Mouse (Mus musculus) lung, postnatal 0 days (tissue): Measurements from ENCODE around the gene Cebpg. TPM values are rescaled to one million over a fixed set of nuclear protein-coding genes. Genes with fewer than 3 reads are reported as not detected.

Experiments
- ATAC-seq: fragments of 200-750 bp; cut with Nextera tagmentation; 2 replicates; pipeline ENCODE4 v1.8.0; 2017; ENCODE audit warnings: moderate library complexity
- DNase-seq: peaks from one replicate; pipeline ENCODE4 v3.0.0-alpha.2; 2016; ENCODE audit warnings: low spot score
- H3K27ac ChIP-seq: fragments of 300-500 bp; sonication (generic); 2 replicates; pipeline ENCODE4 v1.5.1; 2014; ENCODE audit warnings: antibody characterized with exemption, mild to moderate bottlenecking, low read length, mixed read lengths
- H3K27me3 ChIP-seq: fragments of 300-500 bp; sonication (generic); replicated peaks from 2 replicates; pipeline ENCODE4 v1.6.1; 2014; ENCODE audit warnings: low read length, mixed read lengths; ENCODE audit not compliant: insufficient read depth
- H3K36me3 ChIP-seq: fragments of 300-500 bp; sonication (generic); 2 replicates; pipeline ENCODE4 v1.6.1; 2014; ENCODE audit warnings: low read length, mixed read lengths; ENCODE audit not compliant: insufficient read depth
- H3K4me1 ChIP-seq: fragments of 300-500 bp; sonication (generic); 2 replicates; pipeline ENCODE4 v1.6.1; 2014; ENCODE audit warnings: antibody characterized with exemption, low read depth, low read length, mixed read lengths; ENCODE audit not compliant: insufficient read depth
- H3K4me2 ChIP-seq: fragments of 300-500 bp; sonication (generic); replicated peaks from 2 replicates; pipeline ENCODE4 v1.6.1; 2014; ENCODE audit warnings: low read depth, mild to moderate bottlenecking, low read length, moderate library complexity, mixed read lengths
- H3K4me3 ChIP-seq: fragments of 300-500 bp; sonication (generic); 2 replicates; pipeline ENCODE4 v1.5.1; 2014; ENCODE audit warnings: low read depth, low read length
- H3K9ac ChIP-seq: fragments of 300-500 bp; sonication (generic); replicated peaks from 2 replicates; pipeline ENCODE4 v1.6.1; 2014; ENCODE audit warnings: low read depth, mild to moderate bottlenecking
- H3K9me3 ChIP-seq: fragments of 300-500 bp; sonication (generic); 2 replicates; pipeline ENCODE4 v1.6.1; 2016; ENCODE audit warnings: low read length, mixed read lengths
- CTCF ChIP-seq: IDR thresholded peaks from 2 replicates; pipeline ENCODE4 v1.5.1; 2016; ENCODE audit warnings: antibody characterized with exemption, mild to moderate bottlenecking
- EP300 ChIP-seq: IDR thresholded peaks from 2 replicates; pipeline ENCODE4 v1.6.1; 2016; ENCODE audit warnings: antibody characterized with exemption, mild to moderate bottlenecking, control low read depth
- WGBS: fragments of 180-500 bp; shearing (Covaris S2); extraction: QIAGEN DNeasy Blood & Tissue Kit; methylation state at CpG from one replicate; pipeline ENCODE4 v1.1.7; 2014; 5-methylcytosine and 5-hydroxymethylcytosine counted together
- polyA plus RNA-seq: library from polyadenylated mRNA; unstranded; fragments of >200 nt; fragmentation: Nextera tagmentation; extraction: Ambion mirVana; gene quantifications from 2 replicates; pipeline ENCODE4 v1.2.1, GENCODE M21; 2015

Gene Cebpg
- polyA plus RNA-seq, 1 experiment from 2014 or later = 46.7 TPM

DNA sequence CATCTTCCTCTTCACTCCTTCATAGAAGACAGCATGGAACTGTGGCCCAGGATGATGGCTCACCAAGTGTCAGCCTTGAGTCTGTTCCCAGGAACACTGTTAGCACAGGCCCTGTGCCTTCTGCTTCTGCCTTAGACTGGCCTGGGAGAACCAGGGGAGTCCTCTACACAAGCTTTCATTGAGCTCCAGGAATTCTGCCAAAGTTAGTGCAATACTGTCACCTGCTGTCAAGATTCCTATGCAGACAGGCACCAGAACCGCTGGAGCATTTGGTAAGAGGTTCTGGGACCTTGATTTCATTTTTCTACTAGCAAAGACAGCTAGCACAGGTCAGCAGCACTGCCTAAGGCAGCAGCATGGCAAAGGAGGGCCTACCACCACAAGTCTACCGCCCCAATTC, 11.7 kb downstream of the Cebpg start:
- ATAC-seq (no peak), DNase-seq (no peak)
- no peak overlapping the region for H3K27ac ChIP-seq
- WGBS = 91% methylated on average over 2 of the region's 2 CpGs
- no peak overlapping the region for H3K9ac ChIP-seq
- H3K4me3 ChIP-seq = no peak overlapping the region
- H3K9me3 ChIP-seq = no peaks in the 10 kb centered on the region
- no peaks in the 10 kb centered on the region for H3K27me3 ChIP-seq
- peaks cover 28% of the 10 kb centered on the region; the same call in 1 of the 2 replicates for H3K36me3 ChIP-seq
- TF ChIP-seq EP300 (no peak), CTCF (no peak)
- H3K4me2 ChIP-seq = no peak overlapping the region
- no peaks in the 10 kb centered on the region for H3K4me1 ChIP-seq

DNA sequence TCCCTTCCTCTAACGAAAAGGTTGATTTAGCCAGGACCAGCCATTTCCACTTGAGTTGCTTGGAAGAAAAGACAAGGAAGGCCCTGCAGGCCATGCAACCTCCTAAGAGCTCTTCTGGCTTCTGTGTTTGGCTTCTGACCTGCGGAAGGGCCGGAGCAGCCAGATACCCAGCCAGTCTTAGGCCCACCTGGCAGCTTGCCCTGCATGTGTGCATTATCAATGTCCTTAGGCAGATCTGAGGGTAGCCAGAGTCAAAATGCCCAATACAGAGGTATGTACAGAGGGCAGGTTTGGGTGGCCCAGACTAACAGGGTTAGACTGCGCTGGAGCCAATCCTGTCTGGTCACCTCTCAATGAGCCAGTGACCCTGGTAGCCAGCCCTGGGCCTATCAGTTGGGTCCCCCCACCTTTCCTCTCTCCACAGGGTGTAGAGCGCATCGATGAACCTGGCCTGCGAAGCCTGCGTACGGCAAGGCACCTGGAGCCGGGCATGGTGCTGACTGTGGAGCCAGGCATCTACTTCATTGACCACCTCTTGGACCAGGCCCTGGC, 13.0 kb downstream of the Cebpg start:
- no peak overlapping the region for H3K4me3 ChIP-seq
- no peak overlapping the region for H3K9ac ChIP-seq
- DNase-seq (no peak), ATAC-seq (no peak)
- peaks cover 28% of the 10 kb centered on the region; the same call in 1 of the 2 replicates for H3K36me3 ChIP-seq
- H3K27me3 ChIP-seq = no peaks in the 10 kb centered on the region
- H3K9me3 ChIP-seq = no peaks in the 10 kb centered on the region
- WGBS = 93% methylated on average over 10 of the region's 10 CpGs
- H3K4me1 ChIP-seq = no peaks in the 10 kb centered on the region
- no peak for TF ChIP-seq EP300
- no peak overlapping the region for H3K4me2 ChIP-seq
- H3K27ac ChIP-seq = no peak overlapping the region

DNA sequence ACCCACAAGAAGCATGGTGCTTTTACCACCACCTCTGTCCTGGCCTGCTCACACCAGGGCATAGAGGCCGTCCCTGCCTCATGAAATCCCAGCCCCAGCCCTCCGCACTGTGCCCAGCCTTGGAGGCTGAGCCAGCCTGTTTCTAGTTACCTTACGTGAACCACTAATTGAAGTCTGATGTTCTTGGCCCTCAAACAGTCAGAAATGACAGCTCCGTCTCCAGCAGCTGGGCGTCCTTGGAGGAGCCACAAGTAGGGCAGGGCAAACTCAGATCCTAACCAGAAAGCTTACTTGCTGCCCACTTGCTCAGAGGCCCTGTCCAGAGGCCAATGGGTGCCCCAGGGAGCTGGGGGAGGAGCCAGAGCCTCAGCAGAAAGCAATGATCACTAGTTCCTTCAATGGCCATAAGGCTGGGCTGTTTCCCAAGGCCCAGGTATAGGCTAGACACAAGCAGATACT, 13.6 kb downstream of the Cebpg start:
- Histone ChIP-seq H3K27me3 (no peaks in the 10 kb centered on the region), H3K9ac (no peak overlapping the region), H3K4me2 (no peak overlapping the region), H3K9me3 (no peaks in the 10 kb centered on the region), H3K27ac (peak overlapping the region; percentile 15; the same call in 1 of the 2 replicates), H3K36me3 (peaks cover 28% of the 10 kb centered on the region; the same call in 1 of the 2 replicates), H3K4me3 (no peak overlapping the region), H3K4me1 (no peaks in the 10 kb centered on the region)
- peak; percentile 41 for DNase-seq
- 76% methylated on average over 5 of the region's 5 CpGs for WGBS
- peak; percentile 52 for ATAC-seq
- TF ChIP-seq EP300 = no peak
- peak; percentile 33 for TF ChIP-seq CTCF

- Histone ChIP-seq H3K27me3 (no peaks in the 10 kb centered on the region), H3K27ac (peak overlapping the region; percentile 15), H3K4me1 (no peaks in the 10 kb centered on the region; the same call in 1 of the 2 replicates), H3K9ac (no peak overlapping the region), H3K36me3 (peaks cover 28% of the 10 kb centered on the region; the same call in 1 of the 2 replicates), H3K4me2 (no peak overlapping the region), H3K9me3 (no peaks in the 10 kb centered on the region), H3K4me3 (no peak overlapping the region)
- TF ChIP-seq CTCF (no peak), EP300 (no peak)
- DNase-seq (no peak), ATAC-seq (no peak)
Observed at GRCm38 (mm10) chr7:35042209-35042554, 14.2 kb downstream of the Cebpg start.

- TF ChIP-seq CTCF (no peak), EP300 (no peak)
- peak; percentile 67 for ATAC-seq
Observed at GRCm38 (mm10) chr7:35041286-35042208, 14.8 kb downstream of the Cebpg start.

DNA sequence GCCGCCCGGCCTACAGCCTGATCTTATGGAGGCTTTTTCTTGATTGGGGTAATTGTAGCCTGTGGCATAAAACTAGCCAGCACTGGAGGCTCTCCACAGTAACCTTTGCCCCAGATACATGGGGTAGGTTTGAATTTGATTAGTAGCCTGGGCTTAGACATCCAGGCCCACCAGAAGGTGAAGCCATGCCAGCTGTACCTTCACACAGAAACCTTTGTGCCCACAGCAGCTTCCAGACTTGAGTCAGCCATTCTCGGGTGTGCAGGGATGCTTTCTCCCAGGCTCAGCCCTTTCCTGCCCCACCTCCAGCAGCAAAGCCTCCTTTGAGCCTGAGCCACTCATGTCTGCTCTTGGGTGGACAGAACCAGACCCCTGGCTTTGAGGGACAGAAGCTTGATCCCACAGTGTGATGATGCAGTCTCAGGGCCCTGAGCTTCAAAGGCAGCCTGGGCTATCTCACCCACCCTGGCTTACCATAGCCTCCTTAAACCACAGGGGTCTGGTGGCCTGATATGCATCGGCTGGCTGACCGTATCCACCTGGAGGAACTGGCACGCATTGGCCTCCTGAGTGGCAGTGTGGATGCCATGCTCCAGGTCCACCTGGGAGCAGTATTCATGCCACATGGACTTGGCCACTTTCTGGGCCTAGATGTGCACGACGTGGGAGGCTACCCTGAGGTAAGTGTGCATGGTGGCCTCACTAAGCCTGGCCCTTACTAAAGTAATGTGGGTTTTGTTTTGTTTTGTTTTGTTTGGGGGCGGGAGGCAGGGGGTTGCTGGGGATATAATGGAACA, 16.0 kb downstream of the Cebpg start:
- H3K9ac ChIP-seq = no peak overlapping the region
- no peak for ATAC-seq
- H3K4me3 ChIP-seq = no peak overlapping the region
- WGBS = 87% methylated on average over 9 of the region's 9 CpGs
- no peaks in the 10 kb centered on the region for H3K27me3 ChIP-seq
- no peak for DNase-seq
- no peaks in the 10 kb centered on the region for H3K9me3 ChIP-seq
- H3K4me2 ChIP-seq = no peak overlapping the region
- TF ChIP-seq CTCF (no peak), EP300 (no peak)
- H3K4me1 ChIP-seq = peaks cover 9% of the 10 kb centered on the region; the same call in 1 of the 2 replicates
- peaks cover 20% of the 10 kb centered on the region; the same call in 1 of the 2 replicates for H3K36me3 ChIP-seq
- H3K27ac ChIP-seq = no peak overlapping the region

More at GRCm38 (mm10) chr7:35041286-35042208, 14.8 kb downstream of the Cebpg start:
- peaks cover 28% of the 10 kb centered on the region; the same call in 1 of the 2 replicates for H3K36me3 ChIP-seq
- peak; percentile 70 for DNase-seq
- 52% methylated on average over 2 of the region's 2 CpGs for WGBS
- no peaks in the 10 kb centered on the region for H3K27me3 ChIP-seq
- H3K4me2 ChIP-seq = no peak overlapping the region
- H3K9ac ChIP-seq = no peak overlapping the region
- H3K9me3 ChIP-seq = no peaks in the 10 kb centered on the region
- peaks cover 4% of the 10 kb centered on the region; the same call in 1 of the 2 replicates for H3K4me1 ChIP-seq
- no peak overlapping the region for H3K4me3 ChIP-seq
- peak overlapping the region; percentile 15; the same call in 1 of the 2 replicates for H3K27ac ChIP-seq
